Mouse (Mus musculus) small intestine, adult 2 months (tissue): ENCODE measurements around the gene Apold1. TPM values are rescaled to one million over a fixed set of nuclear protein-coding genes. Genes with fewer than 3 reads are reported as not detected.

ENCODE experiments used
- H3K27ac ChIP-seq: fragments of 200-500 bp; 2 replicates; pipeline ENCODE4 v1.5.1; 2012; ENCODE audit warnings: low read depth, low read length, control low read depth, inconsistent platforms; ENCODE audit not compliant: insufficient read depth
- H3K27me3 ChIP-seq: fragments of 200-500 bp; 2 replicates; pipeline ENCODE4 v1.6.1; 2012; ENCODE audit warnings: mild to moderate bottlenecking, moderate library complexity, low read length, inconsistent platforms; ENCODE audit not compliant: control insufficient read depth, insufficient read depth
- H3K36me3 ChIP-seq: fragments of 200-500 bp; 2 replicates; pipeline ENCODE4 v1.6.1; 2012; ENCODE audit warnings: mild to moderate bottlenecking, low read length, control low read depth, inconsistent platforms; ENCODE audit not compliant: control insufficient read depth, insufficient read depth
- H3K4me1 ChIP-seq: fragments of 200-500 bp; 2 replicates; pipeline ENCODE4 v1.6.1; 2012; ENCODE audit warnings: low read length, inconsistent platforms, mixed read lengths; ENCODE audit not compliant: control insufficient read depth, insufficient read depth, insufficient read length
- H3K4me3 ChIP-seq: fragments of 200-500 bp; 2 replicates; pipeline ENCODE4 v1.5.1; 2012; ENCODE audit warnings: low read depth, mild to moderate bottlenecking, control low read depth, inconsistent platforms, low read length, moderate library complexity
- CTCF ChIP-seq: fragments of 200-500 bp; IDR thresholded peaks from 2 replicates; pipeline ENCODE4 v1.5.1; 2012; ENCODE audit warnings: low read depth, mild to moderate bottlenecking, control low read depth, inconsistent platforms, low read length, moderate library complexity, mixed read lengths; ENCODE audit not compliant: insufficient replicate concordance, insufficient read length; ENCODE audit errors: extremely low read depth
- POLR2A ChIP-seq: fragments of 200-500 bp; IDR thresholded peaks from 2 replicates; pipeline ENCODE4 v1.6.1; 2012; ENCODE audit warnings: low read depth, mild to moderate bottlenecking, control low read depth, inconsistent platforms, low read length, moderate library complexity
- WGBS: fragments of 180-500 bp; shearing (Covaris S2); methylation state at CpG from one replicate; pipeline ENCODE4 v1.1.7; 2018; 5-methylcytosine and 5-hydroxymethylcytosine counted together
- polyA plus RNA-seq: library from polyadenylated mRNA; depleted of rRNA; stranded (reverse); fragments of >200 nt; gene quantifications from 2 replicates; pipeline ENCODE4 v1.2.3, GENCODE M21; 2012

The Apold1 gene
- polyA plus RNA-seq, 1 experiment, result 0.63 TPM

GRCm38 (mm10) chr6:135011048-135011733 lies 29.7 kb downstream of the Apold1 start, which contains the start of gene Ddx47:
TSS of gene Ddx47 (plus strand) at chr6:135011612.
- WGBS, result 2% methylated on average over 19 of the region's 19 CpGs
- peaks cover 2% of the 10 kb centered on the region; the same call in 1 of the 2 replicates for H3K4me1 ChIP-seq
- no peak within 1 kb of the TSS for H3K27ac ChIP-seq
- TF ChIP-seq CTCF, result peak; percentile 100
- peak; percentile 56 for TF ChIP-seq POLR2A
- H3K27me3 ChIP-seq, result no peaks in the 10 kb centered on the region
- peak within 1 kb of the TSS; percentile 83 for H3K4me3 ChIP-seq
- peaks cover 22% of the 10 kb centered on the region for H3K36me3 ChIP-seq

- under 1% methylated on average over 14 of the region's 14 CpGs for WGBS
- Histone ChIP-seq H3K27me3 (no peaks in the 10 kb centered on the region), H3K4me3 (peak overlapping the region; percentile 83), H3K27ac (no peak overlapping the region), H3K4me1 (peaks cover 2% of the 10 kb centered on the region; the same call in 1 of the 2 replicates), H3K36me3 (peaks cover 28% of the 10 kb centered on the region)
- TF ChIP-seq CTCF, result no peak
Measured at GRCm38 (mm10) chr6:135011734-135012116, 30.2 kb downstream of the Apold1 start.

DNA sequence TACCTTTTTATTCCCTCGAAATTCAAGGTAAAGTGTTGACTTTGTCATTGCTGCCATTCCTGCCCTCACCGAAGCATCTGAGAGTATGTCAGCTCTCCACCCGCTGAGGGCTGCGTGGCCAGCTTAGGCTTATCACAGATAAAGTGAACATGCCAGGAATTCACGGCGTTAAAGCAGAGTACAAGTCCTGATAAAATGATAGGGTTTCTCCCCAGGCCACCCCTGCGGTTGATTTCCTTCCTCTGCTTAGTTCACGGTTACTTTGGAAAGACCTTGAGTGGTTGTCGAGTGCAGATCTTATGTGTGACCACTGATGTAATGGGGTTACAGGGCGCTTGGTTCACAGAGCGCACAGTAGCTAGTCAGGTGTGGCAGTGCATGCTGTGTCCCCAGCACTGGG lies 35.7 kb downstream of the Apold1 start:
- Histone ChIP-seq H3K27ac (no peak overlapping the region), H3K36me3 (peaks cover 77% of the 10 kb centered on the region), H3K4me3 (no peak overlapping the region), H3K27me3 (no peaks in the 10 kb centered on the region), H3K4me1 (no peaks in the 10 kb centered on the region; the same call in 1 of the 2 replicates)
- no peak for TF ChIP-seq CTCF
- TF ChIP-seq POLR2A, result no peak
- WGBS, result 77% methylated on average over 11 of the region's 11 CpGs

- Histone ChIP-seq H3K27ac (no peak overlapping the region), H3K27me3 (no peaks in the 10 kb centered on the region), H3K4me1 (no peaks in the 10 kb centered on the region), H3K4me3 (no peak overlapping the region), H3K36me3 (peaks cover 85% of the 10 kb centered on the region)
- WGBS, result 85% methylated on average over 10 of the region's 10 CpGs
- TF ChIP-seq POLR2A, result no peak
- no peak for TF ChIP-seq CTCF
Measured at GRCm38 (mm10) chr6:135019564-135019963, 38.0 kb downstream of the Apold1 start.

- Histone ChIP-seq H3K4me3 (no peak overlapping the region), H3K36me3 (peaks cover 67% of the 10 kb centered on the region), H3K27me3 (no peaks in the 10 kb centered on the region), H3K27ac (no peak overlapping the region), H3K4me1 (peaks cover 4% of the 10 kb centered on the region; the same call in 1 of the 2 replicates)
- TF ChIP-seq POLR2A, result no peak
- no peak for TF ChIP-seq CTCF
- WGBS, result 90% methylated on average over 3 of the region's 3 CpGs
Measured at GRCm38 (mm10) chr6:135021633-135022032, 40.1 kb downstream of the Apold1 start.

DNA sequence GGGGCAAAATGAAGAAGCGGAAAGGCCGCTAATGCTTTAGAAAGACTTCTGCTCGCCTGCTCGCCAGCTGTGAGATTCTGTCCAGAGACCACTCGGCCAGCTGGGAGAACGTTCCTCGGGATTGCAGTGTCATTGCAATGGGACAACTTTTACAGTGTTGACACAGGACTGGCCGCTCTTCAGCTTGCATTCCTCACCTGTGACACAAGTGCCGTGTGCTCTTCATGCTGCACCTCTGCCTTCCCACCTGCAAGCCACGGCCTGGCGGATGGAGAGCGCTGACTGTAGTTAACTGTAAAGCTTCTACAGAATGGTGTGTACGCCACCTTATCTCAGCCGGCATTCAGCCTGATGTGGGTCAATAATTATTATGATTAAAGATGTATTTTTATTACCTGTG lies 41.9 kb downstream of the Apold1 start:
- H3K27ac ChIP-seq, result no peak overlapping the region
- no peaks in the 10 kb centered on the region for H3K27me3 ChIP-seq
- WGBS, result 67% methylated on average over 14 of the region's 14 CpGs
- H3K36me3 ChIP-seq, result peaks cover 50% of the 10 kb centered on the region
- no peak overlapping the region for H3K4me3 ChIP-seq
- H3K4me1 ChIP-seq, result peaks cover 11% of the 10 kb centered on the region; the same call in 1 of the 2 replicates
- TF ChIP-seq CTCF (no peak), POLR2A (no peak)

- Histone ChIP-seq H3K4me1 (peaks cover 11% of the 10 kb centered on the region; the same call in 1 of the 2 replicates), H3K36me3 (peaks cover 37% of the 10 kb centered on the region), H3K27ac (peak overlapping the region; percentile 46), H3K27me3 (no peaks in the 10 kb centered on the region), H3K4me3 (no peak overlapping the region)
- TF ChIP-seq POLR2A, result no peak
- no peak for TF ChIP-seq CTCF
- WGBS, result 40% methylated on average over 1 of the region's 1 CpGs
Measured at GRCm38 (mm10) chr6:135024781-135025420, 43.4 kb downstream of the Apold1 start.

DNA sequence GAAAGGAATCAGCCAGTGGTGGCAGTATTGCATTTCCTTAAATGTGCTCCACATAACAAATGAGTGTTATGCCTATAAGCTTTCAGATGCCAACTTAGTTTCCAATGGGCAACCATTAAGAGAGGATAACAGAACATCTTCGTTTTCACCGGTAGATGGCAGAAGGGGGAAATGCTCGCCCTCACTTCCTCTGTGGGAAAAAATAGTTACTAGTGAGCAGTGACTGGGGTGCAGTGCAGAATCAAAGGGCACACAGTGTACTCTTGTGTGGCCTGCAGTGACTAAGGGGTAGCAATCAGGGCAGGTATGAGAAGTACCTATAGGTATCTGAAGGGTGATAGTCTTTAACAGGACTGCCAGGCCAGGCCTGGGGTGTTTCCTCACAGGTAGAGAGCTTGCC lies 44.7 kb downstream of the Apold1 start:
- peaks cover 11% of the 10 kb centered on the region; the same call in 1 of the 2 replicates for H3K4me1 ChIP-seq
- peaks cover 24% of the 10 kb centered on the region for H3K36me3 ChIP-seq
- TF ChIP-seq CTCF, result peak; percentile 35; the same call in 1 of the 2 replicates
- no peak for TF ChIP-seq POLR2A
- 9% methylated on average over 3 of the region's 3 CpGs for WGBS
- H3K27me3 ChIP-seq, result no peaks in the 10 kb centered on the region
- no peak overlapping the region for H3K4me3 ChIP-seq
- peak overlapping the region; percentile 71 for H3K27ac ChIP-seq
